Mouse (Mus musculus) stomach, postnatal 0 days (tissue): ENCODE measurements around the gene Chn2.

Experiments used
- CTCF ChIP-seq: IDR thresholded peaks from 2 replicates; pipeline ENCODE4 v1.5.1; 2016; ENCODE audit warnings: antibody characterized with exemption, low read depth, mild to moderate bottlenecking, moderate library complexity
- EP300 ChIP-seq: optimal IDR thresholded peaks from 2 replicates; pipeline ENCODE3; 2016; ENCODE audit warnings: antibody characterized with exemption

DNA sequence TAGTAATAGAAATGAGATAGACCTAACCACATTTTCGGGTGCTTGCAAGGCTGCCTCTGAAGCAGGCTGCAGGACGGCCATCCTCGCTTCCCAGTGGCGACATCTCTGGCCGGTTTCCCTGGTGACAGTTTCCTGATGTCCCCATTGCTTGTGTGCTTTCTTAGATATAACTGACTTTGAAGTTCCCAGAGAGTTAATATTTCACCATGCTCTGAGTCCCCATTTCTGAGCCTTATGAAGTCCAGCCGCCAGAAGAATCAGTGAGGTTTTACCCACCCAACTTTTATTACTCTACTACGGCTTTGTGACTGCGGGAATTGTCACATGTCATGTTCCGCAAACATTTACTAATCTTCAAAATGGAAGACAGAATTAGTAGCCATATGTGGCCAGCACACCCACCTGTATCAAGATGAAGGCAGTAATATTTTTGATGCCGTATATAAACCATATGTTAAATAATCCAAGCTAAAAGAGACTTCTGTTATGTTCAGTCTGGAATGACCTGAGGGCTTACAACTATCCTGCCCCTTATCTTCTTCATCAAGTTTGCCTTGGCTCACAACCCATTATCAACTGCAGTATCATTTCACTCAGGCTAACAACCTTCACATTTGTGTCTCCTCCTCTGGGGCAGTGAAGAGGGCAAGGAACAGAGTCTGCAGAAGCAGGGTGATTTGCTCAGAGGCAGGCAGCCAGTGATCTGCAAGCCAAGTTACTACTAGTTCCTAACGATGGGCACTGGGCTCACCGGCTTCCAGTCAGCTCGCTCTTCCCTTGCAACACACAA lies 192.6 kb downstream of the Chn2 start:
- no peak for TF ChIP-seq CTCF
- no peak for TF ChIP-seq EP300
